Mouse (Mus musculus) erythroblast, embryonic 14.5 days (primary cell): ENCODE data around the gene Ptprn2. TPM values are rescaled to one million over a fixed set of nuclear protein-coding genes. Genes with fewer than 3 reads are reported as not detected.

Experiments
- H3K27me3 ChIP-seq: 2 replicates; pipeline ENCODE4 v1.6.1; 2012; ENCODE audit warnings: inconsistent platforms; ENCODE audit not compliant: control insufficient read depth
- H3K36me3 ChIP-seq: 2 replicates; pipeline ENCODE4 v1.6.1; 2012; ENCODE audit warnings: mild to moderate bottlenecking, inconsistent platforms; ENCODE audit not compliant: control insufficient read depth
- H3K4me1 ChIP-seq: 2 replicates; pipeline ENCODE4 v1.6.1; 2012; ENCODE audit warnings: inconsistent platforms; ENCODE audit not compliant: control insufficient read depth
- H3K4me3 ChIP-seq: replicated peaks from 2 replicates; pipeline ENCODE3; 2012; ENCODE audit warnings: moderate library complexity, mild to moderate bottlenecking, inconsistent platforms
- H3K9me3 ChIP-seq: 2 replicates; pipeline ENCODE4 v1.6.1; 2012; ENCODE audit warnings: low read length, inconsistent platforms, mixed read lengths; ENCODE audit not compliant: control insufficient read depth
- GATA1 ChIP-seq: IDR thresholded peaks from 2 replicates; pipeline ENCODE4 v1.6.1; 2012; ENCODE audit warnings: low read length, inconsistent platforms, mixed read lengths
- TAL1 ChIP-seq: IDR thresholded peaks from 3 replicates; pipeline ENCODE4 v1.6.1; 2012; ENCODE audit warnings: low read length, inconsistent platforms, mixed read lengths
- polyA plus RNA-seq: library from polyadenylated mRNA; stranded (reverse); fragments of >175 nt; gene quantifications from 2 replicates; pipeline ENCODE4 v1.2.3, GENCODE M21; 2012

Gene Ptprn2
- polyA plus RNA-seq, 1 experiment: 0.03 TPM

GRCm38 (mm10) chr12:116968215-116968939, 482.9 kb downstream of the Ptprn2 start:
- Histone ChIP-seq H3K27me3 (no peaks in the 10 kb centered on the region), H3K9me3 (peaks cover 2% of the 10 kb centered on the region; the same call in 1 of the 2 replicates), H3K36me3 (no peaks in the 10 kb centered on the region), H3K4me3 (no peak overlapping the region), H3K4me1 (no peaks in the 10 kb centered on the region)
- TF ChIP-seq GATA1 (no peak), TAL1 (no peak)

DNA sequence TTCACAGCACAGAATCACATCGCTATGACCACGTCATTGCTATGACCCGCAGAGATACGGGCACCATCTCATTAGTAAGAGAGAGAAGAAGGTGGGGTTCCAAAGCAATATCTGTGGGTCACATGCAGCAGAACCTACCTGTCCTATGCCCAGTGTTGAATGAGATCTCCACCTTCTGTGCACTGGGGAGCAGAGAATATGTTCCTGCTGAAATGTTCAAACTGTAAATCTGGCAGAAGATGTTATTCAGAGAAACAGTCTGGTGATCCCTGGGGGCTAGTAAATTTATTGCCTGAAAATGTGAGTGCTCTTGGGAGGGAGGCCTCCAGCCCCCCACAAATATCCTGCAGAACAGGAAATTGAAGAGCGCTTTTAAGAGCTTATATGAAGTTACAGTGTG, 490.0 kb downstream of the Ptprn2 start:
- Histone ChIP-seq H3K9me3 (peaks cover 4% of the 10 kb centered on the region; the same call in 1 of the 2 replicates), H3K4me3 (no peak overlapping the region), H3K36me3 (no peaks in the 10 kb centered on the region), H3K27me3 (no peaks in the 10 kb centered on the region), H3K4me1 (no peaks in the 10 kb centered on the region)
- TF ChIP-seq TAL1: no peak
- TF ChIP-seq GATA1: no peak

- H3K27me3 ChIP-seq: no peaks in the 10 kb centered on the region
- TF ChIP-seq GATA1 (no peak), TAL1 (no peak)
- H3K36me3 ChIP-seq: no peaks in the 10 kb centered on the region
- H3K4me1 ChIP-seq: no peaks in the 10 kb centered on the region
- H3K9me3 ChIP-seq: peaks cover 4% of the 10 kb centered on the region; the same call in 1 of the 2 replicates
- no peak overlapping the region for H3K4me3 ChIP-seq
Observed at GRCm38 (mm10) chr12:116976981-116977380, 491.5 kb downstream of the Ptprn2 start.

- no peaks in the 10 kb centered on the region for H3K36me3 ChIP-seq
- no peaks in the 10 kb centered on the region for H3K4me1 ChIP-seq
- peaks cover 4% of the 10 kb centered on the region; the same call in 1 of the 2 replicates for H3K9me3 ChIP-seq
- H3K4me3 ChIP-seq: no peak overlapping the region
- TF ChIP-seq GATA1 (no peak), TAL1 (no peak)
- H3K27me3 ChIP-seq: no peaks in the 10 kb centered on the region
Observed at GRCm38 (mm10) chr12:116978201-116978600, 492.7 kb downstream of the Ptprn2 start.

GRCm38 (mm10) chr12:116981315-116981714, 495.8 kb downstream of the Ptprn2 start:
- H3K9me3 ChIP-seq: peaks cover 4% of the 10 kb centered on the region; the same call in 1 of the 2 replicates
- H3K4me1 ChIP-seq: no peaks in the 10 kb centered on the region
- H3K36me3 ChIP-seq: no peaks in the 10 kb centered on the region
- TF ChIP-seq TAL1 (no peak), GATA1 (no peak)
- H3K4me3 ChIP-seq: no peak overlapping the region
- H3K27me3 ChIP-seq: no peaks in the 10 kb centered on the region

- Histone ChIP-seq H3K9me3 (peaks cover 8% of the 10 kb centered on the region), H3K36me3 (no peaks in the 10 kb centered on the region), H3K4me1 (no peaks in the 10 kb centered on the region), H3K4me3 (no peak overlapping the region), H3K27me3 (no peaks in the 10 kb centered on the region)
- TF ChIP-seq GATA1: no peak
Observed at GRCm38 (mm10) chr12:116989144-116989543, 503.6 kb downstream of the Ptprn2 start.

DNA sequence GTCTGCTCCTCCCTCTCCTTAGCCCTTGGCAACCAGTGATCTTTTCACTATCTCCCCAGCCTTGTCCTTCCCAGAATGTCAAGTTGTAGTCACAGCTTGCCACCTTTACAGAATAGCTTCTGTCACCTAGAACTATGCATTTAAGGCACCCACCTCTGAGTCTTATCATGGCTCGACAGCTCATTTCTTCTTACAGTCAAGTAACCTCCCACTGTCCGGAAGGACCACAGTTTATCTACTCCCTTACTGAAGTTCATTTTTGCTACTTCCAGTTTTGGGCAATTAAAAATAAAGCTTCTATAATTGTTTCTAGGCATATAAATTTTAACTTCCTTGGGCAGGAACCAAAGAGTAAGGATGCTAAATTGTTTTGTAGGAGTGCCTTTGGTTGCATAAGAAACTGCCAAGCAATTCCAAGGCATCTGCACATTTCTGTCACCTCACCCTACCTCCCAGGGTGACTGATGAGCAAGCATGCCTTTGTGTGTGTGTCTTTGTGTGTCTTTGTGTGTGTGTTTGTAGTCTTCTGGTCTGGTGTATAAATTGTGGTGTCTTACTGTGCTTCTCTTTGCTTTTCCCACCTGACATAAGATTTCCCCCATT, 516.1 kb downstream of the Ptprn2 start:
- Histone ChIP-seq H3K4me1 (no peaks in the 10 kb centered on the region), H3K36me3 (no peaks in the 10 kb centered on the region), H3K27me3 (no peaks in the 10 kb centered on the region), H3K9me3 (no peaks in the 10 kb centered on the region), H3K4me3 (no peak overlapping the region)
- TF ChIP-seq GATA1 (no peak), TAL1 (no peak)

- TF ChIP-seq TAL1 (no peak), GATA1 (no peak)
- H3K4me3 ChIP-seq: no peak overlapping the region
- no peaks in the 10 kb centered on the region for H3K27me3 ChIP-seq
- no peaks in the 10 kb centered on the region for H3K9me3 ChIP-seq
- H3K4me1 ChIP-seq: no peaks in the 10 kb centered on the region
- no peaks in the 10 kb centered on the region for H3K36me3 ChIP-seq
Observed at GRCm38 (mm10) chr12:117016753-117017595, 531.5 kb downstream of the Ptprn2 start.

- Histone ChIP-seq H3K9me3 (no peaks in the 10 kb centered on the region), H3K36me3 (no peaks in the 10 kb centered on the region), H3K4me3 (no peak overlapping the region), H3K27me3 (no peaks in the 10 kb centered on the region), H3K4me1 (no peaks in the 10 kb centered on the region)
- TF ChIP-seq GATA1: no peak
- TF ChIP-seq TAL1: no peak
Observed at GRCm38 (mm10) chr12:117017912-117018311, 532.4 kb downstream of the Ptprn2 start.
